Mouse (Mus musculus) liver, adult (tissue): ENCODE measurements at regions not wholly inside any gene's neighbourhood (a gene's known extent, or its start where the extent isn't known, plus 50 kb on each side); places are given as distances from the start of the nearest gene placed in this dataset.

ENCODE experiments used
- GATA4 ChIP-seq: IDR thresholded peaks from 2 replicates; pipeline ENCODE4 v1.6.1; 2014; ENCODE audit warnings: mild to moderate bottlenecking, low read length; ENCODE audit not compliant: insufficient replicate concordance

- no peak for TF ChIP-seq GATA4
Measured at GRCm38 (mm10) chr1:61587251-61587650, 51.4 kb upstream of the Pard3b start.
